22 mouse cellular contexts compared by ENCODE assay signal in the genomic region with DNA sequence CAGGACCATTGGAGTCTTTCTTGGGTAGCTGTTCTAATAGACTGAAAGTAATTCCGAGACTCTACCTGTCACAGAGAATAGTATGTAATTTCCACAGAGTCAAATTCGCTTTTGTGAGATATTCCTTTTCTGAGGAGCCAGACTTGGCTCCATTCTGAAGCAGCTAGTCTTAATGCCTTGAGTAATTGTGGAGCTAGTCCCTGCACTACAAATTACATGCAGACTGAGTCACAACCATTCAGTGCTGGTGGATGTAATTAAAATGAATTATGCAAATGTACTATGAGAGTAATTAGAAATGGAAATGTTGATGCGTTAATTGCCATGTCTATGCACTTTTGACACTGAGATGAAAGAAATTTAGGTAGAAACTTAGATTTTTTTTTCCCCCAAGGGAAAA.
DNase-seq lines count a peak whose midpoint lies in the region; ATAC-seq lines count a peak whose summit lies in the region.
"Had no signal": no experiment of that assay in that cellular context is flagged by ENCODE, and none has a peak within 500 bp of the region (broad histone marks: within the 10 kb centered on the region; RNA-seq: fewer than 3 reads in every experiment).

No protein-coding gene starts in this region.

- H3K9ac ChIP-seq in forebrain, embryonic 11.5 days (ENCODE audit: low read length) = no peak overlapping the region
- no peak overlapping the region for H3K9ac ChIP-seq in neural tube, embryonic 14.5 days (replicated peaks; ENCODE audit: low read depth, low read length)
- no peak overlapping the region for H3K9ac ChIP-seq in neural tube, embryonic 15.5 days (replicated peaks)
- H3K9ac ChIP-seq in hindbrain, embryonic 15.5 days = no peak overlapping the region

- H3K4me2 ChIP-seq in forebrain, embryonic 11.5 days (ENCODE audit: low read depth, low read length, severe bottlenecking) = no peak overlapping the region
- H3K4me2 ChIP-seq in neural tube, embryonic 14.5 days (ENCODE audit: low read depth, low read length) = no peak overlapping the region
- H3K4me2 ChIP-seq in neural tube, embryonic 15.5 days = no peak overlapping the region
- no peak overlapping the region for H3K4me2 ChIP-seq in hindbrain, embryonic 15.5 days
- H3K4me2 ChIP-seq: liver, embryonic 11.5 days had no signal

- peak; percentile 44; the same call in 1 of the 2 replicates for ATAC-seq in forebrain, embryonic 11.5 days (replicated peaks; ENCODE audit: low FRiP score)
- ATAC-seq in neural tube, embryonic 14.5 days (ENCODE audit: low read depth) = peak; percentile 71; the same call in 1 of the 2 replicates
- no peak for ATAC-seq in neural tube, embryonic 15.5 days (ENCODE audit: low FRiP score)
- ATAC-seq in hindbrain, embryonic 15.5 days (ENCODE audit: low FRiP score, low read depth) = 0 out of 2 replicates have a peak, but pooled peaks have one; percentile 66
- ATAC-seq in inflammation-experienced regulatory T-cells, adult 6 months = no peak
- ATAC-seq: activated CD4-positive, CD25-positive, alpha-beta regulatory T cell, adult 4 months; Patski had no signal

- no peak for DNase-seq in forebrain, embryonic 11.5 days (ENCODE audit: low spot score)
- DNase-seq in forebrain, embryonic 10.5 days (ENCODE audit: extremely low spot score, low spot score) = no peak
- DNase-seq in kidney, adult 11 months = no peak
- DNase-seq in urinary bladder, postnatal 4 days (ENCODE audit: low spot score in 2 of 2) = no peak
- DNase-seq: adrenal gland, postnatal 10 days; cerebellum, adult 11-12 months; embryo, embryonic 11 days; kidney, adult 9 months; kidney, postnatal 4 days; layer of hippocampus, adult 9-11 months; lung, adult 2 months; right cerebral cortex, postnatal 4 days had no signal

- no peaks in the 10 kb centered on the region for H3K9me3 ChIP-seq in forebrain, embryonic 11.5 days (ENCODE audit: control insufficient read depth, low read length)
- no peaks in the 10 kb centered on the region for H3K9me3 ChIP-seq in forebrain, embryonic 10.5 days
- no peaks in the 10 kb centered on the region for H3K9me3 ChIP-seq in neural tube, embryonic 14.5 days (ENCODE audit: control insufficient read depth, low read length)
- H3K9me3 ChIP-seq in neural tube, embryonic 15.5 days (replicated peaks) = no peaks in the 10 kb centered on the region
- no peaks in the 10 kb centered on the region for H3K9me3 ChIP-seq in hindbrain, embryonic 15.5 days
- H3K9me3 ChIP-seq: heart, embryonic 10.5 days; megakaryocyte, embryonic 14.5 days had no signal

- 82% methylated on average over 3 of the region's 3 CpGs for WGBS in forebrain, embryonic 11.5 days
- 86% methylated on average over 3 of the region's 3 CpGs for WGBS in forebrain, embryonic 10.5 days
- WGBS in neural tube, embryonic 14.5 days = 68% methylated on average over 3 of the region's 3 CpGs
- WGBS in neural tube, embryonic 15.5 days = 47% methylated on average over 3 of the region's 3 CpGs
- 61% methylated on average over 3 of the region's 3 CpGs for WGBS in hindbrain, embryonic 15.5 days

- H3K27me3 ChIP-seq in forebrain, embryonic 11.5 days (ENCODE audit: control insufficient read depth, insufficient read depth, low read length) = no peaks in the 10 kb centered on the region
- H3K27me3 ChIP-seq in forebrain, embryonic 10.5 days (ENCODE audit: poor library complexity, severe bottlenecking) = no peaks in the 10 kb centered on the region
- no peaks in the 10 kb centered on the region for H3K27me3 ChIP-seq in neural tube, embryonic 14.5 days (ENCODE audit: control insufficient read depth, insufficient read depth, low read length)
- no peaks in the 10 kb centered on the region for H3K27me3 ChIP-seq in neural tube, embryonic 15.5 days (replicated peaks)
- H3K27me3 ChIP-seq in hindbrain, embryonic 15.5 days = no peaks in the 10 kb centered on the region
- H3K27me3 ChIP-seq: megakaryocyte, embryonic 14.5 days had no signal

- H3K27ac ChIP-seq in forebrain, embryonic 11.5 days (ENCODE audit: low read depth, low read length) = no peak overlapping the region
- no peak overlapping the region for H3K27ac ChIP-seq in forebrain, embryonic 10.5 days
- no peak overlapping the region for H3K27ac ChIP-seq in neural tube, embryonic 14.5 days (ENCODE audit: low read depth, low read length)
- H3K27ac ChIP-seq in neural tube, embryonic 15.5 days (replicated peaks) = no peak overlapping the region
- 0 out of 2 replicates have a peak overlapping the region, but pooled peaks have one; percentile 20 for H3K27ac ChIP-seq in hindbrain, embryonic 15.5 days (replicated peaks)
- H3K27ac ChIP-seq: heart, embryonic 10.5 days; left cerebral cortex, adult 2 months had no signal

- no peak overlapping the region for H3K4me3 ChIP-seq in forebrain, embryonic 11.5 days (ENCODE audit: low read depth, low read length)
- no peak overlapping the region for H3K4me3 ChIP-seq in forebrain, embryonic 10.5 days
- no peak overlapping the region for H3K4me3 ChIP-seq in neural tube, embryonic 14.5 days (ENCODE audit: low read depth, low read length)
- no peak overlapping the region for H3K4me3 ChIP-seq in neural tube, embryonic 15.5 days (replicated peaks)
- no peak overlapping the region for H3K4me3 ChIP-seq in hindbrain, embryonic 15.5 days
- H3K4me3 ChIP-seq: heart, embryonic 10.5 days; left cerebral cortex, adult 2 months; megakaryocyte, embryonic 14.5 days had no signal

- no peaks in the 10 kb centered on the region for H3K36me3 ChIP-seq in forebrain, embryonic 11.5 days (ENCODE audit: control insufficient read depth, insufficient read depth, low read length)
- no peaks in the 10 kb centered on the region for H3K36me3 ChIP-seq in forebrain, embryonic 10.5 days (replicated peaks)
- H3K36me3 ChIP-seq in neural tube, embryonic 14.5 days (ENCODE audit: control insufficient read depth, insufficient read depth, low read length) = no peaks in the 10 kb centered on the region
- H3K36me3 ChIP-seq in neural tube, embryonic 15.5 days = no peaks in the 10 kb centered on the region
- no peaks in the 10 kb centered on the region for H3K36me3 ChIP-seq in hindbrain, embryonic 15.5 days
- H3K36me3 ChIP-seq: heart, embryonic 10.5 days had no signal

- no peaks in the 10 kb centered on the region for H3K4me1 ChIP-seq in forebrain, embryonic 11.5 days (replicated peaks; ENCODE audit: control insufficient read depth, insufficient read depth, low read length)
- no peaks in the 10 kb centered on the region for H3K4me1 ChIP-seq in forebrain, embryonic 10.5 days
- H3K4me1 ChIP-seq in neural tube, embryonic 14.5 days (ENCODE audit: control insufficient read depth, insufficient read depth, low read length) = 0 out of 2 replicates have a peak, but pooled peaks cover 4% of the 10 kb centered on the region
- no peaks in the 10 kb centered on the region for H3K4me1 ChIP-seq in neural tube, embryonic 15.5 days
- no peaks in the 10 kb centered on the region for H3K4me1 ChIP-seq in hindbrain, embryonic 15.5 days (replicated peaks)
- H3K4me1 ChIP-seq: heart, embryonic 10.5 days; megakaryocyte, embryonic 14.5 days had no signal

Comparison
In these comparisons a context has a peak if more than half of its experiments do, and no peak if none do; other contexts are left out.
1. ATAC-seq: peak in forebrain, embryonic 11.5 days (single experiment), neural tube, embryonic 14.5 days (single experiment) and hindbrain, embryonic 15.5 days (single experiment); none in neural tube, embryonic 15.5 days (single experiment) and inflammation-experienced regulatory T-cells, adult 6 months (single experiment).